Mouse (Mus musculus) liver, embryonic 14.5 days (tissue): ENCODE measurements around the gene Pcdh11x.

ENCODE experiments used
- CTCF ChIP-seq: IDR thresholded peaks from 2 replicates; pipeline ENCODE4 v1.5.1; 2016; ENCODE audit warnings: antibody characterized with exemption, low read depth, control low read depth
- EP300 ChIP-seq: IDR thresholded peaks from 2 replicates; pipeline ENCODE4 v1.6.1; 2016; ENCODE audit warnings: antibody characterized with exemption, low read depth

- TF ChIP-seq CTCF (no peak), EP300 (no peak)
These were observed 11.6 kb downstream of the Pcdh11x start for GRCm38 (mm10) chrX:120301469-120302175.
